Mouse (Mus musculus): ENCODE measurements around the gene Lcn6.
"Not testable (repeated sequence)": the region's sequence is repeated elsewhere in the genome, so short reads cannot be mapped to it uniquely, and the experiment has no call there.

Gene Lcn6

DNA sequence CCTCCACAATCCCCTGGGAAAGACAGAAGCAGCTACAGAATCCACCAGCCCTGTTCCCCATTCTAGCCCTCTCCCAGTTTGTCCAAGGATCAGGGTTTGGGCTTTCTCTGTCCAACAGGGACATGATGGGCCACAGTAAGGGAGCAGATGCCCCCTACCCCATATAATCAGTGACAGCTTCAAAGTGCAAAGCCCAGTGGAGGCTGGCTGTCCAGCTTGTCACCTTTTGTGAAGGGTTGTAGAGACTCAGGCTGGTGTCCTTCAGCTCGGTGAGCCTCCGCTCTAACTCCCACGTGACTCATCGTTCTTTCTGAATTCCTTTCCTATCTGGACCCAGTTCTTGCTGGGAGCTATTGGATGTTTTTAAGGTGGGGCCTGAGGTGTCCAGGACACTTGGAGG is 27.1 kb downstream of the Lcn6 start:
- no peak for DNase-seq (ENCODE audit: low read depth)

GRCm38 (mm10) chr2:25706643-25707481 is 30.3 kb downstream of the Lcn6 start, which contains the start of gene Bmyc:
TSS of gene Bmyc (plus strand) at chr2:25706739.
- DNase-seq (ENCODE audit: low read depth), result peak; percentile 25

- DNase-seq (ENCODE audit: low read depth), result no peak
Measured at GRCm38 (mm10) chr2:25708121-25708520, 31.5 kb downstream of the Lcn6 start.

- DNase-seq (ENCODE audit: low read depth), result not testable (repeated sequence)
Measured at GRCm38 (mm10) chr2:25709056-25709455, 32.5 kb downstream of the Lcn6 start.

DNA sequence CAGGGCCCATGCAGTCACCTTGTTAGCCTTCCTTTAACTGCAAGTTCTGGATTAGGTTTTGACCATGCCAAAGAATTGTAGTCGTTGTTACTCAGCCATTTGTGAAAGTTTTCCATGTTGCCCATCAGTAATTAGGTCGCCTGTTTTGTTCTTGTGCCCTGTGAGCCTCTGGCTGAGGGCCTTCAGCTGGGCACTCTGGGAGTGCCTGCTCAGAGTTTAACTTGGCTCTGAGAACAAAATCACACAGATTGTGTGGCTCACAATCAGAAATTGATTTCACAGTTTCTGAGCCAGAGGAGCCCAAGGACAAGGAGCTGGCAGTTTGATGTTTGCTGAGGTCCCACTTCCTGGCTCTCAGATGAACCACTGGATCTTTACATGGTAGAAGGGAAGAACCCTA is 33.2 kb downstream of the Lcn6 start:
- not testable (repeated sequence) for DNase-seq (ENCODE audit: low read depth)

DNA sequence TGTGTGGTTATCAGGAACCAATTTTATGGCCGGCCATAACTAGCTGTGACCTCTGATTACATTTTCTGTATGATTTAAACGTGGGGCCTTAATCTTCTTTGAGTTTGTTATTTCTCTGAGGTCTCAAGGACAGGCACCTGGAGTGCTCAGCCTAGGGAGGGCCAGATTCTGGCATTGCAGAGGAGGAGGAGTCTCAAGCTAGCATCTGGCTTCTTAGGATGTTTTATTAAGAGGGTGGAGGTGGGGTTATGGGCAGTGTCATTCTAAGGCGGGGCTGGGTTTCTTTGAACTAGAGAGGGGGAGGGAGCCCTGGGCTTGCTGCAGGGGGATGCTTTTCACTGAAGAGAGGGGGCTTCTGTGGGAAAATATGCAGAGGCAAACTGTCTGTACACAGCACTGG is 35.1 kb downstream of the Lcn6 start:
- not testable (repeated sequence) for DNase-seq (ENCODE audit: low read depth)

DNA sequence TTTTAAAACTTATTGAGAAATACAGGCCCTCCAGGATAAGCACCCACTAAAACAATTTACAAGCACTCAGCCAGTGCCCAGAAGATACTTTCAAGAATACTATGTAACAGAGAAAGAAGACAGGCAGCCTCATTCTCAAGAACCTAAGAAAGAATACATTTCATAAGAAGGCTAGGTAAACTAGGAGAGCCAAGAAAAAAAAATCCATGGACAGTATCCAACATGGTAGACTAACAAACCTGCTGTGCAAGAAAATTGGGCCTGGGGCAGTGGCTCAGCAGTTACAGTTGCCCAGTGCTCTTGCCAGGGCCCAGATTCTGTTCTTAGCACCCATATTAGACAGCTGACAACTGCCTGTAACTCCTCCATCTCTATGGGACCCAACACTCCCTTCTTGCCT is 40.6 kb downstream of the Lcn6 start:
- no peak for DNase-seq (ENCODE audit: low read depth)

Measured in fibroblast of lung, adult 2 months (primary cell).